Mouse (Mus musculus): Measurements from ENCODE around the gene Lrp10.

- TF ChIP-seq EP300 (IDR thresholded peaks at IDR 0.05; ENCODE audit: insufficient read depth, low read depth, low read length) (no peak), CTCF (IDR thresholded peaks at IDR 0.05; ENCODE audit: low read depth, low read length) (no peak)
Observed at GRCm38 (mm10) chr14:54516710-54517310, 52.9 kb downstream of the Lrp10 start.
